Mouse (Mus musculus) liver, adult (tissue): ENCODE measurements around the gene Pde1c.
A peak's percentile ranks its signal among the peaks of the same experiment; 100 is the strongest.

Source experiments
- GATA4 ChIP-seq: IDR thresholded peaks from 2 replicates; pipeline ENCODE4 v1.6.1; 2014; ENCODE audit warnings: mild to moderate bottlenecking, low read length; ENCODE audit not compliant: insufficient replicate concordance

Pde1c gene

DNA sequence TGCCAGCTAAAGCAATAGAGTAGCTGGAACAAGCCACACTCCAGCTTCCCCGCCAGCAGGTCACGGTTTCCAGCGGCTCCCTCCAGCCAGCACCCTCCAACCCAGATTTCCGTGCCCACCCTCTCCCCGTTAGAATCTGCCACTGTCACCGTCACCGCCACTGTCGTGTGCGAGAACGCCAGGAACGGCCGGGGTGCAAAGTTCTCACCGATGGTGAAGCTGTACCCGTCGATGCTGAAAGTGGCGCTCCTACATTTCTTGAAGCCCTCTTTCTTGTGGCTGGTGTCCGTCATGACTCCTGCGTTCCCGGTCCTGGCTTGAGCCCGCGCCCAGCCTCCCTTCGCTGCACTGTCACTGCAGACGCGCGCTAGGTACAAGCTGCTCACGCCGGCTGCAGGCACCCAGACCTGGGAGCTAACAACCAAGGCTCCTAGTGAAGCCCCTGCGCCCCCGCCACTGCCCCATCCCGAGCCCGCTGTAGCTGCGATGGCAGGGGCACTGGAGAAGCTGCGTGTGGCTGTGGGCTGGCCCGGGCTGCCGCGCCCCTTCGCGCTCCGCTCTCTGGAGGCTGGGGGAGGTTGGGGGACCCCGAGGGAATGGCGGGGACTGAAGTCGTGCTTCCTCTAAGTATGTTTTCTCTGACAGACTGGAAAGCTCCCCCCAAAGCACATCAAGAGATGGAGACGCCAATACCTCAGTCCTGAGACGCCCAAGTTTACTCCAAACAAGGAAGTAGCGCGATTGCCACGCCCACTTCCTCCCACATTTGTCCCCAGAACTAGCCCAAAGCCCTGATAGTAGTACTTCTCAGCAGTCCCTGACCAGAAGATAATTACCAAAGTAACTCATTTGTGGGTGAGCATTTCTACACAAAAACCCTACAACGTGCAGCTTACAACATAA, at the start of gene Pde1c:
TSS of gene Pde1c (minus strand) at position 634 of the 903 bp plus-strand sequence.
- no peak for TF ChIP-seq GATA4

DNA sequence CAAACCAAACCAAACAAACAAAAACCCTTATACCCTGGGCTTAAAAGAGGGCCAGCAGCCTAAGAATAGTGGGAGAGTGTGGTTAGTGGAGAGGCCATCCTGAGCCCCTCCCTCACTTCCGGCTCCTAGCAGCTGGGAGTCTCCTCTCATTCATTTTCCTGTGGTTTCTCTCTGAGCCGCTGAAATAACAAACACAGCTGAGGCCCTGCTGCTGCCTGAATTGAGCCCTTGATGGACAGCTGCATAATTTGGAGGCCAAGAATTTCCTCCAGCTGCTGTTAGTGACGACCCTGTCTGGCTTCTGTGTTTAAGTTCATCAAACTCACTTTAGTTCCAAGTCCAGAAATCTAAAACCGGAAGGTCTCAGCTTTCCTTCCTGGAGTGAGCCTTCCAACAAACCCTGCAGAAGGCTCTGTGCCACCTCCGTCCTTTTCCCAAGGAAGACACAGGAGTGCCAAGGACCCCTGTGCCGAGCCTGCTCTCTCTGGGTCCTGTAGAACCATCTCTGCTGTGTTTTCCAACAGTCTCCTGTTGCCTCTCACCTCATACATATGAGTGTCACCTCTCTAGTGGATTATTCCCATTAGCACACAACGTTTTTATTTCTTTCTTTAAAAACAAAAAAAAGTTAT, 48.2 kb upstream of the Pde1c start:
- TF ChIP-seq GATA4: no peak

DNA sequence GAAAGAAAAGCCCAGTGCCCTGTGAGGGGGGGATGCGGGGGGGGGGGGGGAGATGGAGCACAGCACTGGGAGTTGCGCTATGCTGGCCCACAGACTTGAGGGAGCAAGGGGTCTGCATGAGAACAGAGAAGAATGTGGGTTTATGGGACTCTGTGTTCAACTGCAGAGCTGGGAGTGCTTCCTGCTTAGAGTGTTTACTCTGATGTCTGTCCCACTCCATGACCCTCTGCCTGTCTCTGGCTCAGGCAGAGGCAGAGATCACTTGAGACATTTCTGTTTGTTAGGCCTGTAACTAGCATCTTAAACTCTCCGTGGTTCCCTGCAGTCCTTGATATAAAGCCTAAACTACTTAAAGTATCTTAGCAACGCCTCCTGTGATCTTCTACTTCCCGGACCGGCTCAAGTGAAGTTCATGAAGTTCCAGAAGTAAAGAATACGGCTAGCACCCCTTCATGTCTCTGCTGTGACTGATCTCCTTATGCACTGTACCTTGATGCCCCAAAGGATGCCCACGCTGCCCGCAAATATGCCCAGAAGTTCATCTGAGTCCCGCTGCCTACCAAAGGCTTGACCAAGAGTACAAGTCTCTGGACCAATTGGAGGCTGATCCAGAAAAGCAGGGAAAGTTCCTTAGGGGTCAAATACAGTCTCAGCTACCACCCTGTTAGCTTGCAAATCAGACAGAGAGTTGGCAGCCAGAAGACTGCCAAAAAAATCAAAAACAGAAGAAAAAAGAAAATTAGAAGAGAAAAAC, 47.5 kb upstream of the Pde1c start:
- TF ChIP-seq GATA4: no peak

DNA sequence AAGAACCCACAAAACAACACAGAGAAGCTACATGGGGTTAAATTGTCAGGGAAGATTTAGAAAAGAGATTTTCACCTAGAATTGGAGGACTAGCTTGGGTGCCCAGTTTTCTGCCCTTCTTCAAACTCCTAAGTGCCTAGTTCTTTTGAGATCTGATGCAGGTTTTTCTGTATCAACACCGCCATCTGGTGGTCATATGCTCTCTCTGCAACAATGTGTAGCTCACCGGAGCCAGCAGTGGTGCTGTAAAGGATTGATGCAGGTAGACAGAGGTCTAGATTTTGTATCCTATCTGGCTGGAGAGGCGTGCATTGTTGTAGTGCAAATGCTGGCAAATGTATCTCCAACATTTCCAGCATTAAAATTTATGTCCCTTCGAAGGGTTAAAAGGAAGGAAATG, 39.4 kb upstream of the Pde1c start:
- TF ChIP-seq GATA4: no peak

DNA sequence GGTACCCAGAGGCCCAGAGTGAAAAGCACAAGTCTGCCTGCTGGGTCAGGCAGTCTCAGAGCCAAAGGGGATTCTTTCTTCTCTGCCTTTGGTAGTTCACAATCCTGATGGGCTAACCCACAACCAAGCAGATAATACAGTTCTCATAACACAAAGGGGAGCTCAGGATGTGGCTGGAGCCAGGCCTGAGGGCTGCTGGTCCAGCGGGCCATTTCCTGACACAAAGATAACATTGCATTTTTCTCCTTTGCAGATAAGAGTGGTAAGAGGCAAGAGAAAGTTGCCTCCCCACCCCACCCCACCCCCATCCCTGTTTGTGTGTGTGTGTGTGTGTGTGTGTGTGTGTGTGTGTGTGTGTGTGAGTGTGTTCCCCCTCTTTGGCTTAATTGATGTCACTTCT, 10.7 kb upstream of the Pde1c start:
- peak; percentile 86 for TF ChIP-seq GATA4

DNA sequence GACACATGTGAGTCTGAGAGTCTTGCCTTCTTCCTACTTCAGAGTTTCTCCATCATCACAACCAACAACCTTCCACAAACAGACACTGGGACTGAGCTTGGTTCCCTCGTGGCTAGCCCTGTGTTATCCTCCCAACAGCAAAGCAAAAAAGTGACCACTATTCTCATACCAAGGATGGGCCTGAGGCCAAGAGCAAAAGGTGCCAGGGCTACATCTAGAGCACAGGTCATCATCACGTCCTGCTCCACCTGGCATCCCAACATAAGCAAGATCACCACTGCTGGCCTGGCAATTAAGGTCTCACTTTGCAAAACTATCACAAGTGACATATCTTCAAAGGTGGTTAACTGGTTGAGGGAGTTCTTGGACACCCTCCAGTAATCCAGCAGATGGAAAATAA, 8.0 kb downstream of the Pde1c start:
- TF ChIP-seq GATA4: no peak

DNA sequence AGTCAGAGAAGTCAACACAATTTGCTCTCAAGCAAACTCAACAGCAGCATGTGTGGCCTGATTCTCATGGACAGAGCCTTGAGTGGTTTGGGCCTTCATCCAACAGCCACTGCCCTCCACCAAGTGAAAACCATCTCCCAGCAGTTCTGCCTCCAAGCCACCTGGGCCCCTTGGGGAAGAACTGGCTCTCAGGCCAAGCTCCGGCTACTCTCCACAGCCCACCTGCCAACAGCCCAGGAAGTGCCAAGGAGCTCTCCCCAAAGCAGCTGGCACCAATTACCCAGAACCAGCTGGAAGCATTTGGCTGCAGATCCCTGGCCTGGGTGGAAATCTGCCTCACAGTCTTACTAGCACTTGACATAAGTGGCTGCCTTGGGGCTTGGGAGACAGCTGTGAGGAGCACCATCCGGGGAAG, 8.4 kb downstream of the Pde1c start:
- no peak for TF ChIP-seq GATA4

DNA sequence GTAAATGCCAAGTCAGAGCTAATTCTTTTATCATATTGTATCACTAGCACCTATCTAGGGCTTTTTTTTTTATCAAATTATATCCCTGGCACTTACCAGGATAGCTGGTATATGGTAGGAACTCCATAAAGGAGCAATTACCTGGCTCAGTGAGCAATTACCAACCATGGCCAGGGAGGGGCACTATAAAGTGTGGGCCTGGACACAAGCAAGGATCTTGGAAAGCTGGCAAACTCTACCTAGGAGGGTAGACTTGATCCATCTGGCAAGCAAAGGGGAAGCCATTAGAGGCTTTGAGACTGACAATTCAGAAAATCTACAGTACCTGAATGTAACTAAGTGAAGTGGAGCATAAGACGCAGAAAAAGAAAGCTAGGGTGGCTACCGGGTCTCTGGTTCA, 10.2 kb downstream of the Pde1c start:
- no peak for TF ChIP-seq GATA4

DNA sequence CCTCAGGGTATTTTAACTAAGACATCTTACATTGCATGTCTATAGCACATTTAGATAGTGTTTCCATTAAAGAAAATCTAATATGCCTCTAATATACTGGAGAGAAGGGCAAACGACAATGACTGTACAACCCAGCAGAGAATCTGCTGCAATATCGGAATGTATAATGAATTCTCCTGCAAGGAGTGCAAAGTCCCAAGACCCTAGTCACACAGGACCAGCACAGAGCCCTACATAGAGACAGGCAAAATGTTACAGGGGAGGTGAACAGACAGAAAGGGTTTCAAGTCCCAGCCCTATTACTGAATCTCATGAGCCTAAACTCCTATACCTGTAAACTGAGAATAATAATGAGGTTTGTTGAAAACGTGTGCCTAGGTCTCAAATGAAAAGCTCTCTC, 13.1 kb downstream of the Pde1c start:
- no peak for TF ChIP-seq GATA4

DNA sequence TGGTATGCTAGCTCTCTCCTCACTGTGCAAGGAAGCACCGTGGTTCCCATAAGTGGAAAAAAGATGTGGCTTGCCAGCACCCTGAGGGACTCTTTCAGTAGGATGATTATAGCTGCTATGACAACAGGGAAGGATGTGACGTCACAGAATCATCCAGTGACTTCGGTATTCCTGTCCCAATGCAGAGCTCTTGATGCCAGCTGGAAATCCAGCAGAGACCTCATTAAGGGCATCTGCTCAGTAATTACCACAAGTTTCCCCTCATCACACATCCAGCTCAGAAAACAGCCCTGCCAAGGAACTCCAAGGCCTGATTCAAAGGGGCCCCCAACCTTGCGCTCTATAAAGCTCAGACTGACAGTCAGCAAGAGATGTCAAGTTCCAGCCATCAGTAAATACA, 13.5 kb downstream of the Pde1c start:
- TF ChIP-seq GATA4: no peak

DNA sequence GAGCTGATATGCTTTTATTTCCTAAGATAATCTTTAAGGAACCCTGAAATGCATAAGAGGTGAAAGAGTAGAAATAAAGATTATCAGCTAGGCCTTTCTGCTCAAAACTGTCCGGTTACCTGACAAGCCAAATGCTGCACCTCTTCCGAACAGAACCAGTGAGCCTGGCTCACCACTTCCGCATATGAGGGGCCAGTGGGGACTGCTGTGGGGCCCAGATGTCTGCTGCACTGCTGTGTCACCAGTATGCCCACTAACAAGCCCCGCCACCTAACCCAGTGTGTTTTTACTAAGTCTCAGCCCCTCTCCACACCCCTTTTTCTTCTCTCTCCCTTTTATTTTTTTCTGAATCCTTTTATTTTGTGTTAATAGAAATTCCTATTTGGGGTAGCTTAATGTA, 17.9 kb downstream of the Pde1c start:
- no peak for TF ChIP-seq GATA4

DNA sequence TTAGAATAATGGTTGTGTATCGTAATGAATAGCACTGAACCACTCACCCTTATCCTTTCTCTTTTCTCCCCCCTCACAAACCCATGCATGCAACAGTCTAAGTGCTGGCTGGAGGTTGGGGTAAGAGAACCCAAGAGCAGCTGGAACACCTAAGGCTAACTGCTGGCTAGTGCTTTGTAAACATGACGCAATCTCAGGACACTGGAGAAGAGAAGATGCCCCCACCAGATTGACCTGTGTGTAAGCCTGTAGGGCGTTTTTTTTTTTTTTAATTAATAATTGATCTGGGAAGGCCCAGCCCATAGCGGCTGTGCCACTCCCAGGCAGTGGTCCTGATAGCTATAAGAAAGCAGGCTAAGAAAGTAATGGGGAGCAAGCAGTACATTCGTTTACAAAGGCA, 28.7 kb downstream of the Pde1c start:
- TF ChIP-seq GATA4: no peak

DNA sequence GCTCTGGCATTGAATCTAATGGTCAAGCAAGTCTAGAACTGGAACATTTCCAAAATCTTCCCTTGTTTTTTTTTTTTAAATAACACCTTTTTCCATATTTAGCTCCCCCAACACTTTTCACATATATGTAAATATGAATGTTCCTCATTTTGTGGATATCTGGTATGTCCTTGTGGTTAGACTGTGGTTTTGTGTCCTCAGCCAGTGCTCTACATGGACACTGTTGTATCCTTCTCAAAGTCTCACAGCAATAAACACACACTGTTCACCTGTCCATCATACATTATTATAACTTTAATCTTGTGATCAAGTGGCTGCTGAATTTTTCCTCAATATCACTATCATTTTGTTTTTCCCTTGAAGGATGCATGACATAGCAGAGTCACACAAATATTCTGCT, 34.2 kb downstream of the Pde1c start:
- no peak for TF ChIP-seq GATA4

DNA sequence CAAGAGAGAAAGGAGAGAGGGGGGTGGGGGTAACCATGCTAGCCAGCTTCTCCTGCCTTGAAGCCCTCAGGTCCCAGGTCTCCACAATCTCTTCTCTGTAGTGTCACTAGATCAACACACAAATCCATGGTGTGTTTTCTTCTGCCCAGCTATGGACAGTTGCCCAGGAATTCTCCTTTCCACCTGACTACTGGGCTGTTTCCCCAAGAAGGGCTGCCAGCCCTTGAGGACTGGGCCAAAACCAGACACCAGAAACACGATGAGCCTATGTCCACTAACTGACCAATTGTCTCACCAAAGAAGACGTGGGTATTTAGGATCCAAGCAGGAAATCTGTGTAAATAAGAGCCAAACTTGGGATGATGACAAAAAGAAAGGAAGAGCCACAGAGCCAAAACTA, 36.6 kb downstream of the Pde1c start:
- no peak for TF ChIP-seq GATA4

DNA sequence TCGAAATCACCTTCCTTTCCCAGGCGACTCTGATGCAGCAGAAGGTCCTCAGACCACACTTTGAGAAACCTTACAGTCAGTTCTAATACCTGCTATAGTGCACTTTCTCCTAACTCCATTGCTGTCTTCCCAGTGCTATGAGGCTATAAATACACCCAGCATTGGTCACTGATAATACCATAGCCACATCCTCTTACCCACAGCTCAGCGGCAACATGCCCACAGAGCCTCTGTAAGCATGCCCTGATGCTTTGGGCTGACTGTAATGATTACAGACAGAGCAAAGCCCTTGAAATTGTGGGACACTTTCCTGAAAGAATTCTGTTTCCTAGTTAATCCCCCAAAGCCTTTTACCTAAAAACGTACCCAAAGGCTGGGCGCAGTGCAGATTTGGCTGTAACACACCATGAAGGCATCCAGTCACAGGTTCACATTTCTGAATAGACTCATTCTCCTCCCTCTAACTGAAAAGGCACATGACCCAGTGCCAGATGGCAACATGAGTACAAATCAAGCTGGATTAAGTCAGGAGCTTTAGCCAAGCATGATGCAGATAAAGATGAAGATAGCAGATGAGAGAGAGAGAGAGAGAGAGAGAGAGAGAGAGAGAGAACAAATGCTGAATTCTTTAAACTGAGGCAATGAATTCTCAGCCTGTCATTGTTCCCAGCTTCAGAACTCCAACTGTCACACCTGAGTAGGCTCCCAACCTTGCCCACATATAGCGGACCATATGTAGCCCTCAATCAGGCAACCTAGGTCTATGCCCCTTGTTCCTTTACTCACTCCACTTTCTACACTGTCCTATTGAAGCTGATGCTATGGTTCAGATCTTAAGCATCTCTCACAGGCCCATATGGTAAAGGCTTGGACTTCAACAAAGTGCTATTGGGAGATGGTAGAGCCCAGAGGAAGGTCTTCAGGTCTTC, 44.7 kb downstream of the Pde1c start:
- TF ChIP-seq GATA4: no peak
